ENCODE assay signal across 28 mouse cellular contexts in the genomic region with DNA sequence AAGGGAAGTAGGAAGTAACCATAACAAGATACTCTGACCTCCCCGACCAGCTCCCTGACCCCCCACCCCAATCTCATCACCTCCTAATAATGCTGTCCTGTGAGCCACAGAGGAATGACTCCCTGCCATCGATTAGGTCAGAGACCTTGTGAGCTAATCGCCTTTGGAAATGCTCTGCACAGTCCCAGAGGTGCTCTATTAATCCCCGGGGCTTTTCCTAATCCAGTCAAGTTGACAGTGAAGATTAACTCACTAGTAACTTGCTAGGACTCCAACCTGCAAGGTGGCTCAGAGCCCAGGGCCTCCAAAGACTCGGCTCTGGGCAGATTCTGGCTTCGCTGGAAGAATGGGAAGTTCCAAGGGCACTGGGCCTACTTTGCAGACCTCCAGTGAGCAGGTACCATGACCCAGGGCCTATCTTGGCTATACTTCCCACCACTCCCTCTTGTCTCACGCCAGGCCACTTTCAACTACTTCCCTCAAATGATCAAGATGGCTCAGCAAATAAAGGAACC. TPM values are rescaled to one million over a fixed set of nuclear protein-coding genes. Genes with fewer than 3 reads are reported as not detected.
"Had no signal": no experiment of that assay in that cellular context is flagged by ENCODE, and none has a peak within 500 bp of the region (broad histone marks: within the 10 kb centered on the region; RNA-seq: fewer than 3 reads in every experiment).

No protein-coding gene starts in this region.

- H3K4me2 ChIP-seq: kidney, embryonic 15.5 days; limb, embryonic 13.5 days; liver, embryonic 12.5 days; liver, embryonic 15.5 days; lung, embryonic 15.5 days; midbrain, embryonic 13.5 days; neural tube, embryonic 13.5 days; stomach, embryonic 15.5 days had no signal

- H3K27ac ChIP-seq: hindbrain, postnatal 0 days; kidney, embryonic 15.5 days; layer of hippocampus, adult 2 months; limb, embryonic 10.5 days; limb, embryonic 13.5 days; liver, embryonic 12.5 days; liver, embryonic 15.5 days; lung, embryonic 15.5 days; midbrain, embryonic 10.5 days; midbrain, embryonic 13.5 days; neural tube, embryonic 13.5 days; stomach, embryonic 15.5 days had no signal

- H3K9me3 ChIP-seq: kidney, embryonic 15.5 days; limb, embryonic 10.5 days; limb, embryonic 13.5 days; liver, embryonic 12.5 days; liver, embryonic 15.5 days; lung, embryonic 15.5 days; megakaryocyte, embryonic 14.5 days; midbrain, embryonic 13.5 days; neural tube, embryonic 13.5 days; stomach, embryonic 15.5 days had no signal

- H3K27me3 ChIP-seq: kidney, embryonic 15.5 days; limb, embryonic 13.5 days; liver, embryonic 12.5 days; liver, embryonic 15.5 days; lung, embryonic 15.5 days; megakaryocyte, embryonic 14.5 days; midbrain, embryonic 13.5 days; neural tube, embryonic 13.5 days; stomach, embryonic 15.5 days had no signal

- H3K4me3 ChIP-seq: kidney, embryonic 15.5 days; layer of hippocampus, adult 2 months; limb, embryonic 10.5 days; limb, embryonic 13.5 days; liver, embryonic 12.5 days; liver, embryonic 15.5 days; lung, embryonic 15.5 days; megakaryocyte, embryonic 14.5 days; midbrain, embryonic 10.5 days; midbrain, embryonic 13.5 days; myocyte; neural tube, embryonic 13.5 days; stomach, embryonic 15.5 days had no signal

- H3K4me1 ChIP-seq: midbrain, embryonic 13.5 days; neural tube, embryonic 13.5 days had no signal

- DNase-seq: layer of hippocampus, adult 9-11 months; liver; lung, adult 18-20 months; lung, postnatal 10 days; lung, postnatal 36 days; right cerebral cortex, postnatal 14 days; spleen, adult 18-20 months; thymus, postnatal 25 days had no signal

- H3K9ac ChIP-seq: kidney, embryonic 15.5 days; limb, embryonic 13.5 days; liver, embryonic 12.5 days; liver, embryonic 15.5 days; lung, embryonic 15.5 days; midbrain, embryonic 13.5 days; neural tube, embryonic 13.5 days; stomach, embryonic 15.5 days had no signal

- ATAC-seq: hindbrain, postnatal 0 days; inflammation-experienced regulatory T-cells, adult 6 months; intestine, embryonic 16.5 days; liver, embryonic 12.5 days; midbrain, embryonic 13.5 days; midbrain, embryonic 16.5 days had no signal

RNA-seq across cellular contexts. Expression of a gene that starts 13.1 kb away (rescaled TPM):
- total RNA-seq: hindbrain, postnatal 0 days; layer of hippocampus, adult 2 months; monocyte, adult 5-6 weeks; neutrophil, adult 5-6 weeks had no signal
- polyA plus RNA-seq: large intestine, adult 2 months; limb, embryonic 10.5 days; limb, embryonic 13.5 days; liver, embryonic 12.5 days; liver, embryonic 15.5 days; myocyte had no signal
